Mouse (Mus musculus) kidney, postnatal 36 days (tissue): Measurements from ENCODE around the gene Dnaaf3.
A peak's percentile ranks its signal among the peaks of the same experiment; 100 is the strongest.

ENCODE experiments used
- DNase-seq, 2 experiments: peaks; one replicate each; pipeline ENCODE4 v3.0.0; 2021 to 2022; ENCODE audit warnings: mixed read lengths in 2 of 2

The Dnaaf3 gene

GRCm38 (mm10) chr7:4521231-4522003, 10.8 kb downstream of the Dnaaf3 start:
- no peak for DNase-seq

GRCm38 (mm10) chr7:4518487-4518886, 13.8 kb downstream of the Dnaaf3 start:
- DNase-seq = no peak

- no peak for DNase-seq
Observed at GRCm38 (mm10) chr7:4516332-4517050, 15.8 kb downstream of the Dnaaf3 start, which contains the start of gene Tnnt1. Tnnt1 (minus strand) TSS chr7:4516382.

GRCm38 (mm10) chr7:4515853-4516252, 16.4 kb downstream of the Dnaaf3 start:
- no peak for DNase-seq

GRCm38 (mm10) chr7:4513829-4514712, 18.2 kb downstream of the Dnaaf3 start:
- DNase-seq = no peak

- peak in 1 of 2 experiments; percentile 66 for DNase-seq
Observed at GRCm38 (mm10) chr7:4513236-4513635, 19.0 kb downstream of the Dnaaf3 start.

- DNase-seq = no peak
Observed at GRCm38 (mm10) chr7:4511489-4512224, 20.6 kb downstream of the Dnaaf3 start.

- peak; percentile 82 to 89 for DNase-seq
Observed at GRCm38 (mm10) chr7:4509863-4510608, 22.2 kb downstream of the Dnaaf3 start.

GRCm38 (mm10) chr7:4508739-4509116, 23.5 kb downstream of the Dnaaf3 start:
- DNase-seq = no peak

GRCm38 (mm10) chr7:4508062-4508738, 24.1 kb downstream of the Dnaaf3 start:
- DNase-seq = no peak

GRCm38 (mm10) chr7:4507220-4507619, 25.0 kb downstream of the Dnaaf3 start:
- no peak for DNase-seq

GRCm38 (mm10) chr7:4504646-4505435, 27.4 kb downstream of the Dnaaf3 start:
- DNase-seq = no peak

GRCm38 (mm10) chr7:4503858-4504257, 28.4 kb downstream of the Dnaaf3 start:
- no peak for DNase-seq

GRCm38 (mm10) chr7:4503100-4503499, 29.2 kb downstream of the Dnaaf3 start:
- no peak for DNase-seq

GRCm38 (mm10) chr7:4502421-4503090, 29.7 kb downstream of the Dnaaf3 start:
- DNase-seq = peak; percentile 46 to 78

GRCm38 (mm10) chr7:4501558-4502397, 30.5 kb downstream of the Dnaaf3 start, which contains the start of gene Ppp1r12c:
Ppp1r12c (minus strand) TSS chr7:4501680.
- peak; percentile 95 to 97 for DNase-seq

- DNase-seq = peak in 1 of 2 experiments; percentile 56
Observed at GRCm38 (mm10) chr7:4500892-4501471, 31.3 kb downstream of the Dnaaf3 start.

GRCm38 (mm10) chr7:4499034-4499433, 33.2 kb downstream of the Dnaaf3 start:
- no peak for DNase-seq
